Comparison of ENCODE assay signal across 23 mouse cellular contexts in the genomic region with DNA sequence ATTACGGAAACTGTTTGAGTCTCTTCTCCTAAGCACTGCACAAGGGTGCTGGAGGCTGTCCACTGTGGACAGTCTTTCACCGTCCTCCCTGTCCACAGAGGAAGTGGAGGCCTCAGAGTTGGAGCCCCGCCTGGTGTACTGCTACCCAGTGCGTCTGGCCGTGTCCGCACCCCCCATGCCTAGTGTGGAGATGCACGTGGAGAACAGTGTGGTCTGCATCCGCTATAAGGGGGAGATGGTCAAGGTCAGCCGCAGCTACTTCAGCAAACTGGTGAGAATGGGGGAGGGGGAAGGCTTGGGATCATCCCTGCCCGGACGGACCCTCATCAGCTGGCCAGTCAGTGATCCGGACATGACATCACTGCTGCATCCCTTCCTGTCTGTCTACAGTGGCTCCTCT. TPM values are rescaled to one million over a fixed set of nuclear protein-coding genes. Genes with fewer than 3 reads are reported as not detected.
A peak's percentile ranks its signal among the peaks of the same experiment; 100 is the strongest.
DNase-seq lines count a peak whose midpoint lies in the region; ATAC-seq and TF ChIP-seq lines count a peak whose summit lies in the region.
"Had no signal": no experiment of that assay in that cellular context is flagged by ENCODE, and none has a peak within 500 bp of the region (broad histone marks: within the 10 kb centered on the region; RNA-seq: fewer than 3 reads in every experiment).

No protein-coding gene starts in this region.

- intact Hi-C loops in gastrocnemius, adult 2 months (cut with DNase I) = no loop called here

- peaks cover 24% of the 10 kb centered on the region for H3K4me1 ChIP-seq in intestine, embryonic 16.5 days (ENCODE audit: control insufficient read depth, insufficient read depth, low read length)
- H3K4me1 ChIP-seq in intestine, embryonic 15.5 days (replicated peaks) = peaks cover 5% of the 10 kb centered on the region; the same call in 1 of the 2 replicates
- H3K4me1 ChIP-seq in liver, embryonic 16.5 days (ENCODE audit: control insufficient read depth, low read depth, low read length) = no peaks in the 10 kb centered on the region
- no peaks in the 10 kb centered on the region; the same call in 1 of the 2 replicates for H3K4me1 ChIP-seq in liver, embryonic 11.5 days (replicated peaks; ENCODE audit: control insufficient read depth, insufficient read depth, low read length)
- peaks cover 78% of the 10 kb centered on the region for H3K4me1 ChIP-seq in E14TG2a.4 (replicated peaks; ENCODE audit: low read depth, low read length)
- H3K4me1 ChIP-seq: hindbrain, embryonic 10.5 days; hindbrain, embryonic 15.5 days; limb, embryonic 10.5 days; midbrain, embryonic 12.5 days; neural tube, embryonic 13.5 days had no signal

- no peak for ATAC-seq in intestine, embryonic 16.5 days
- no peak for ATAC-seq in intestine, embryonic 15.5 days
- ATAC-seq in liver, embryonic 16.5 days (ENCODE audit: low read depth) = peak; percentile 5; the same call in 1 of the 2 replicates
- no peak for ATAC-seq in liver, embryonic 11.5 days (replicated peaks; ENCODE audit: low FRiP score)
- ATAC-seq: forebrain, embryonic 13.5 days; inflammation-experienced regulatory T-cells, adult 6 months had no signal

- H3K4me3 ChIP-seq in gastrocnemius, adult 2 months = no peak overlapping the region
- no peak overlapping the region for H3K4me3 ChIP-seq in intestine, embryonic 16.5 days (ENCODE audit: low read length)
- H3K4me3 ChIP-seq in intestine, embryonic 15.5 days (replicated peaks) = no peak overlapping the region
- H3K4me3 ChIP-seq in liver, embryonic 16.5 days (ENCODE audit: low read depth, low read length) = no peak overlapping the region
- H3K4me3 ChIP-seq in liver, embryonic 11.5 days (ENCODE audit: low read depth, low read length) = no peak overlapping the region
- H3K4me3 ChIP-seq in E14TG2a.4 (replicated peaks; ENCODE audit: low read length) = 0 out of 2 replicates have a peak overlapping the region, but pooled peaks have one; percentile 4
- H3K4me3 ChIP-seq: forebrain, embryonic 13.5 days; hindbrain, embryonic 10.5 days; hindbrain, embryonic 15.5 days; limb, embryonic 10.5 days; limb, embryonic 15.5 days; midbrain, embryonic 12.5 days; neural tube, embryonic 13.5 days had no signal

- peak overlapping the region; percentile 23; the same call in 1 of the 2 replicates for H3K9ac ChIP-seq in intestine, embryonic 16.5 days (ENCODE audit: low read depth, low read length)
- H3K9ac ChIP-seq in intestine, embryonic 15.5 days = no peak overlapping the region
- no peak overlapping the region for H3K9ac ChIP-seq in liver, embryonic 16.5 days (ENCODE audit: low read depth, low read length)
- H3K9ac ChIP-seq in liver, embryonic 11.5 days (ENCODE audit: low read depth, low read length) = no peak overlapping the region
- H3K9ac ChIP-seq: forebrain, embryonic 13.5 days; hindbrain, embryonic 15.5 days; limb, embryonic 15.5 days; midbrain, embryonic 12.5 days; neural tube, embryonic 13.5 days had no signal

- H3K36me3 ChIP-seq in intestine, embryonic 16.5 days (ENCODE audit: control insufficient read depth, insufficient read depth, low read length) = peaks cover 63% of the 10 kb centered on the region
- peaks cover 91% of the 10 kb centered on the region for H3K36me3 ChIP-seq in intestine, embryonic 15.5 days
- peaks cover 97% of the 10 kb centered on the region for H3K36me3 ChIP-seq in liver, embryonic 16.5 days (ENCODE audit: control insufficient read depth, insufficient read depth)
- H3K36me3 ChIP-seq in liver, embryonic 11.5 days (ENCODE audit: control insufficient read depth, insufficient read depth, low read length) = peaks cover 72% of the 10 kb centered on the region
- H3K36me3 ChIP-seq in E14TG2a.4 (ENCODE audit: insufficient read depth, low read length) = peaks cover 100% of the 10 kb centered on the region

- WGBS in intestine, embryonic 16.5 days = 83% methylated on average over 12 of the region's 12 CpGs
- 75% methylated on average over 12 of the region's 12 CpGs for WGBS in intestine, embryonic 15.5 days
- WGBS in liver, embryonic 16.5 days (ENCODE audit: insufficient replicate concordance) = 80% methylated on average over 12 of the region's 12 CpGs
- WGBS in liver, embryonic 11.5 days = 82% methylated on average over 12 of the region's 12 CpGs

- H3K27ac ChIP-seq in gastrocnemius, adult 2 months = no peak overlapping the region
- 0 out of 2 replicates have a peak overlapping the region, but pooled peaks have one; percentile 86 for H3K27ac ChIP-seq in intestine, embryonic 16.5 days (ENCODE audit: low read length)
- H3K27ac ChIP-seq in intestine, embryonic 15.5 days = no peak overlapping the region
- H3K27ac ChIP-seq in liver, embryonic 16.5 days (ENCODE audit: low read length) = no peak overlapping the region
- no peak overlapping the region for H3K27ac ChIP-seq in liver, embryonic 11.5 days (ENCODE audit: low read depth, low read length)
- H3K27ac ChIP-seq: forebrain, embryonic 13.5 days; hindbrain, embryonic 10.5 days; hindbrain, embryonic 15.5 days; limb, embryonic 10.5 days; limb, embryonic 15.5 days; midbrain, embryonic 12.5 days; neural tube, embryonic 13.5 days had no signal

- DNase-seq in gastrocnemius, adult 2 months = peak; percentile 37
- no peak for DNase-seq in gastrocnemius, adult 8-10 months (ENCODE audit: low spot score in 2 of 2)
- no peak for DNase-seq in liver, embryonic 11.5 days (ENCODE audit: low spot score)
- no peak for DNase-seq in adrenal gland, postnatal 14 days
- DNase-seq: adrenal gland, postnatal 25 days; gastrocnemius, postnatal 36 days; kidney, adult 8-10 months; lung, adult 2 months; lung, postnatal 14 days; right cerebral cortex, postnatal 4 days; thymus, postnatal 4 days had no signal

- no peak for TF ChIP-seq CTCF in gastrocnemius, adult 2 months (IDR thresholded peaks at IDR 0.05)
- TF ChIP-seq CTCF in E14TG2a.4 (conservative IDR thresholded peaks at IDR 0.05; ENCODE audit: low read length) = no peak

- no peaks in the 10 kb centered on the region for H3K9me3 ChIP-seq in intestine, embryonic 16.5 days (ENCODE audit: control insufficient read depth, low read length)
- H3K9me3 ChIP-seq in intestine, embryonic 15.5 days = no peaks in the 10 kb centered on the region
- H3K9me3 ChIP-seq in liver, embryonic 16.5 days (replicated peaks; ENCODE audit: control insufficient read depth, low read length) = no peaks in the 10 kb centered on the region
- no peaks in the 10 kb centered on the region for H3K9me3 ChIP-seq in liver, embryonic 11.5 days (ENCODE audit: control insufficient read depth, low read length)
- no peaks in the 10 kb centered on the region for H3K9me3 ChIP-seq in E14TG2a.4 (ENCODE audit: low read length)
- H3K9me3 ChIP-seq: forebrain, embryonic 13.5 days; hindbrain, embryonic 10.5 days; hindbrain, embryonic 15.5 days; limb, embryonic 10.5 days; limb, embryonic 15.5 days; midbrain, embryonic 12.5 days; neural tube, embryonic 13.5 days had no signal

- H3K27me3 ChIP-seq in intestine, embryonic 16.5 days (replicated peaks; ENCODE audit: control insufficient read depth, insufficient read depth, low read length) = no peaks in the 10 kb centered on the region
- no peaks in the 10 kb centered on the region for H3K27me3 ChIP-seq in intestine, embryonic 15.5 days (replicated peaks)
- no peaks in the 10 kb centered on the region for H3K27me3 ChIP-seq in liver, embryonic 16.5 days (ENCODE audit: control insufficient read depth, insufficient read depth, low read depth, low read length)
- no peaks in the 10 kb centered on the region for H3K27me3 ChIP-seq in liver, embryonic 11.5 days (replicated peaks; ENCODE audit: control insufficient read depth, insufficient read depth, low read length)
- no peaks in the 10 kb centered on the region for H3K27me3 ChIP-seq in E14TG2a.4 (ENCODE audit: insufficient read depth, low read length)
- H3K27me3 ChIP-seq: forebrain, embryonic 13.5 days; hindbrain, embryonic 15.5 days; limb, embryonic 15.5 days; midbrain, embryonic 12.5 days; neural tube, embryonic 13.5 days had no signal

- no peak overlapping the region for H3K4me2 ChIP-seq in intestine, embryonic 16.5 days (ENCODE audit: low read depth, low read length)
- no peak overlapping the region for H3K4me2 ChIP-seq in intestine, embryonic 15.5 days (replicated peaks)
- no peak overlapping the region for H3K4me2 ChIP-seq in liver, embryonic 16.5 days (ENCODE audit: low read depth, low read length)
- H3K4me2 ChIP-seq in liver, embryonic 11.5 days = no peak overlapping the region
- H3K4me2 ChIP-seq: forebrain, embryonic 13.5 days; hindbrain, embryonic 15.5 days; limb, embryonic 15.5 days; midbrain, embryonic 12.5 days; neural tube, embryonic 13.5 days had no signal

RNA-seq across cellular contexts. Expression of a gene that starts 9.9 kb away (rescaled TPM):
- 10 to 100 TPM; 25.6 TPM for total RNA-seq in gastrocnemius, adult 2 months (2021)
- 10 to 100 TPM; 24.1 to 31.0 (median 27.2) TPM for total RNA-seq in gastrocnemius, adult 8-10 months (2022)
- 57.9 and 64.0 TPM in 2 replicates for polyA plus RNA-seq in intestine, embryonic 16.5 days (2015; fragmentation: Nextera tagmentation; extraction: Ambion mirVana)
- 63.6 and 65.5 TPM in 2 replicates for polyA plus RNA-seq in intestine, embryonic 15.5 days (2015; fragmentation: Nextera tagmentation; extraction: Ambion mirVana)
- 36.8 and 38.2 TPM in 2 replicates for polyA plus RNA-seq in liver, embryonic 16.5 days (2015; fragmentation: Nextera tagmentation; extraction: Ambion mirVana)
- polyA plus RNA-seq in liver, embryonic 11.5 days (2014; fragmentation: Nextera tagmentation; extraction: Ambion mirVana) = 63.9 and 67.5 TPM in 2 replicates
- 42.3 and 54.0 TPM in 2 replicates for total RNA-seq in adrenal gland, postnatal 14 days (2021)

RNA-seq across cellular contexts. Expression of a gene that starts 22.6 kb away (rescaled TPM):
- total RNA-seq in gastrocnemius, adult 2 months (2021) = 10 to 100 TPM in 1 of 2 experiments, 1 to 10 TPM in 1; 9.7 to 10.5 TPM
- 10 to 100 TPM in 1 of 4 experiments, 1 to 10 TPM in 3; 7.7 to 10.6 (median 8.1) TPM for total RNA-seq in gastrocnemius, adult 8-10 months (2022)
- polyA plus RNA-seq in intestine, embryonic 16.5 days (2015; fragmentation: Nextera tagmentation; extraction: Ambion mirVana) = 9.6 and 10.5 TPM in 2 replicates
- polyA plus RNA-seq in intestine, embryonic 15.5 days (2015; fragmentation: Nextera tagmentation; extraction: Ambion mirVana) = 10.7 and 11.3 TPM in 2 replicates
- 5.9 and 6.8 TPM in 2 replicates for polyA plus RNA-seq in liver, embryonic 16.5 days (2015; fragmentation: Nextera tagmentation; extraction: Ambion mirVana)
- 15.0 TPM in 2 replicates for polyA plus RNA-seq in liver, embryonic 11.5 days (2014; fragmentation: Nextera tagmentation; extraction: Ambion mirVana)
- 17.3 and 19.4 TPM in 2 replicates for total RNA-seq in adrenal gland, postnatal 14 days (2021)

RNA-seq across cellular contexts. Expression of a gene that starts 31.5 kb away (rescaled TPM):
- 10 to 100 TPM; 11.4 to 20.1 TPM for total RNA-seq in gastrocnemius, adult 2 months (2021)
- total RNA-seq in gastrocnemius, adult 8-10 months (2022) = 10 to 100 TPM in 2 of 4 experiments, 1 to 10 TPM in 2; 8.0 to 19.5 (median 11.9) TPM
- 31.4 and 31.5 TPM in 2 replicates for polyA plus RNA-seq in intestine, embryonic 16.5 days (2015; fragmentation: Nextera tagmentation; extraction: Ambion mirVana)
- 28.7 and 29.5 TPM in 2 replicates for polyA plus RNA-seq in intestine, embryonic 15.5 days (2015; fragmentation: Nextera tagmentation; extraction: Ambion mirVana)
- polyA plus RNA-seq in liver, embryonic 16.5 days (2015; fragmentation: Nextera tagmentation; extraction: Ambion mirVana) = 23.1 and 27.4 TPM in 2 replicates
- polyA plus RNA-seq in liver, embryonic 11.5 days (2014; fragmentation: Nextera tagmentation; extraction: Ambion mirVana) = 9.9 and 10.7 TPM in 2 replicates
- total RNA-seq in adrenal gland, postnatal 14 days (2021) = 35.4 and 36.2 TPM in 2 replicates

RNA-seq across cellular contexts. Expression of a gene that starts 51.6 kb away (rescaled TPM):
- 1 to 10 TPM in 1 of 2 experiments, under 1 TPM in 1; 0.46 to 1.1 TPM for total RNA-seq in gastrocnemius, adult 2 months (2021)
- under 1 TPM; 0.15 to 0.83 (median 0.58) TPM for total RNA-seq in gastrocnemius, adult 8-10 months (2022)
- polyA plus RNA-seq in intestine, embryonic 16.5 days (2015; fragmentation: Nextera tagmentation; extraction: Ambion mirVana) = 7.6 and 9.3 TPM in 2 replicates
- polyA plus RNA-seq in intestine, embryonic 15.5 days (2015; fragmentation: Nextera tagmentation; extraction: Ambion mirVana) = 4.9 and 5.2 TPM in 2 replicates
- polyA plus RNA-seq in liver, embryonic 16.5 days (2015; fragmentation: Nextera tagmentation; extraction: Ambion mirVana) = 8.9 and 13.0 TPM in 2 replicates
- polyA plus RNA-seq in liver, embryonic 11.5 days (2014; fragmentation: Nextera tagmentation; extraction: Ambion mirVana) = 0.66 and 1.9 TPM in 2 replicates
- total RNA-seq in adrenal gland, postnatal 14 days (2021) = 1.7 and 2.0 TPM in 2 replicates

RNA-seq across cellular contexts. Expression of a gene that starts 55.7 kb away (rescaled TPM):
- total RNA-seq in gastrocnemius, adult 2 months (2021) = 10 to 100 TPM; 31.1 to 37.0 TPM
- total RNA-seq in gastrocnemius, adult 8-10 months (2022) = 10 to 100 TPM; 39.0 to 44.4 (median 39.5) TPM
- polyA plus RNA-seq in intestine, embryonic 16.5 days (2015; fragmentation: Nextera tagmentation; extraction: Ambion mirVana) = 6.1 and 7.5 TPM in 2 replicates
- 6.8 and 7.4 TPM in 2 replicates for polyA plus RNA-seq in intestine, embryonic 15.5 days (2015; fragmentation: Nextera tagmentation; extraction: Ambion mirVana)
- 1.7 and 2.5 TPM in 2 replicates for polyA plus RNA-seq in liver, embryonic 16.5 days (2015; fragmentation: Nextera tagmentation; extraction: Ambion mirVana)
- 3.9 and 4.9 TPM in 2 replicates for polyA plus RNA-seq in liver, embryonic 11.5 days (2014; fragmentation: Nextera tagmentation; extraction: Ambion mirVana)
- total RNA-seq in adrenal gland, postnatal 14 days (2021) = 2.4 and 3.5 TPM in 2 replicates
